Mouse (Mus musculus) kidney, postnatal 0 days (tissue): ENCODE measurements around the gene Suz12. TPM values are rescaled to one million over a fixed set of nuclear protein-coding genes. Genes with fewer than 3 reads are reported as not detected.

Experiments used
- ATAC-seq: fragments of 200-750 bp; cut with Nextera tagmentation; replicated peaks from 2 replicates; pipeline ENCODE4 v1.8.0; 2017; ENCODE audit warnings: low read depth, moderate number of reproducible peaks, moderate TSS enrichment, moderate library complexity; ENCODE audit not compliant: low FRiP score
- DNase-seq: peaks from one replicate; pipeline ENCODE4 v3.0.0-alpha.2; 2016; ENCODE audit warnings: low spot score
- H3K27ac ChIP-seq: fragments of 300-500 bp; sonication (generic); 2 replicates; pipeline ENCODE4 v1.5.1; 2014; ENCODE audit warnings: mild to moderate bottlenecking
- H3K27me3 ChIP-seq: fragments of 300-500 bp; sonication (generic); 2 replicates; pipeline ENCODE4 v1.6.1; 2014; ENCODE audit warnings: low read length, mixed read lengths; ENCODE audit not compliant: insufficient read depth
- H3K36me3 ChIP-seq: fragments of 300-500 bp; sonication (generic); 2 replicates; pipeline ENCODE4 v1.6.1; 2014; ENCODE audit warnings: low read length, mixed read lengths; ENCODE audit not compliant: insufficient read depth
- H3K4me1 ChIP-seq: fragments of 300-500 bp; sonication (generic); replicated peaks from 2 replicates; pipeline ENCODE4 v1.6.1; 2014; ENCODE audit warnings: antibody characterized with exemption, low read length, mixed read lengths; ENCODE audit not compliant: insufficient read depth
- H3K4me2 ChIP-seq: fragments of 300-500 bp; sonication (generic); 2 replicates; pipeline ENCODE4 v1.6.1; 2014; ENCODE audit warnings: mild to moderate bottlenecking, low read length, moderate library complexity, mixed read lengths
- H3K4me3 ChIP-seq: fragments of 300-500 bp; sonication (generic); replicated peaks from 2 replicates; pipeline ENCODE4 v1.5.1; 2014; ENCODE audit warnings: low read depth, low read length
- H3K9ac ChIP-seq: fragments of 300-500 bp; sonication (generic); 2 replicates; pipeline ENCODE4 v1.6.1; 2014; ENCODE audit warnings: low read depth, low read length
- H3K9me3 ChIP-seq: fragments of 300-500 bp; sonication (generic); replicated peaks from 2 replicates; pipeline ENCODE4 v1.6.1; 2016; ENCODE audit warnings: low read length, inconsistent platforms, mixed read lengths
- CTCF ChIP-seq: IDR thresholded peaks from 2 replicates; pipeline ENCODE4 v1.5.1; 2016; ENCODE audit warnings: antibody characterized with exemption, low read depth, mild to moderate bottlenecking, moderate library complexity
- WGBS: fragments of 180-500 bp; shearing (Covaris S2); extraction: QIAGEN DNeasy Blood & Tissue Kit; methylation state at CpG from one replicate; pipeline ENCODE4 v1.1.7; 2014; 5-methylcytosine and 5-hydroxymethylcytosine counted together
- polyA plus RNA-seq: library from polyadenylated mRNA; unstranded; fragments of >200 nt; fragmentation: Nextera tagmentation; extraction: Ambion mirVana; gene quantifications from 2 replicates; pipeline ENCODE4 v1.2.1, GENCODE M21; 2015

Suz12 gene
- polyA plus RNA-seq, 1 experiment from 2014 or later: 14.5 TPM

- H3K36me3 ChIP-seq: peaks cover 44% of the 10 kb centered on the region
- peak; percentile 46 for TF ChIP-seq CTCF
- no peak for DNase-seq
- H3K27me3 ChIP-seq: no peaks in the 10 kb centered on the region
- H3K9ac ChIP-seq: no peak overlapping the region
- no peaks in the 10 kb centered on the region for H3K4me1 ChIP-seq
- no peaks in the 10 kb centered on the region for H3K9me3 ChIP-seq
- ATAC-seq: no peak
- no peak overlapping the region for H3K4me3 ChIP-seq
- 89% methylated on average over 1 of the region's 1 CpGs for WGBS
- H3K4me2 ChIP-seq: no peak overlapping the region
- no peak overlapping the region for H3K27ac ChIP-seq
Measured at GRCm38 (mm10) chr11:80019792-80020191, 26.9 kb downstream of the Suz12 start.

DNA sequence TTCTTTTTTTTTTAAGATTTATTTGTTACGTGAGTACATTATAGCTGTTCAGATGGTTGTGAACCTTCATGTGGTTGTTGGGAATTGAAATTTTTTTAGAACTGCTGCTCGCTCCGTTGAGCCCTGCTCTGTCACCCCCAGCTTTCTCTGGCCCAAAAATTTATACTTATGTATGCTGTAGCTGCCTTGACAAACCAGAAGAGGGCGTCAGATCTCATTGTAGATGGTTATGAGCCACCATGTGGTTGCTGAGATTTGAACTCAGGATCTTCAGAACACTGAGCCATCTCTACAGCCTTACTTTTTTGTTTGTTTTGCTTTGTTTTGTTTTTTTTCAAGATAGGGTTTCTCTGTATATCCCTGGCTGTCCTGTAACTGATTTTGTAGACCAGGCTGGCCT lies 28.4 kb downstream of the Suz12 start:
- Histone ChIP-seq H3K4me3 (no peak overlapping the region), H3K27ac (no peak overlapping the region), H3K9ac (no peak overlapping the region), H3K36me3 (peaks cover 52% of the 10 kb centered on the region), H3K4me2 (no peak overlapping the region), H3K27me3 (no peaks in the 10 kb centered on the region), H3K9me3 (no peaks in the 10 kb centered on the region), H3K4me1 (no peaks in the 10 kb centered on the region)
- DNase-seq: no peak
- TF ChIP-seq CTCF: no peak
- WGBS: 92% methylated on average over 4 of the region's 4 CpGs
- no peak for ATAC-seq

DNA sequence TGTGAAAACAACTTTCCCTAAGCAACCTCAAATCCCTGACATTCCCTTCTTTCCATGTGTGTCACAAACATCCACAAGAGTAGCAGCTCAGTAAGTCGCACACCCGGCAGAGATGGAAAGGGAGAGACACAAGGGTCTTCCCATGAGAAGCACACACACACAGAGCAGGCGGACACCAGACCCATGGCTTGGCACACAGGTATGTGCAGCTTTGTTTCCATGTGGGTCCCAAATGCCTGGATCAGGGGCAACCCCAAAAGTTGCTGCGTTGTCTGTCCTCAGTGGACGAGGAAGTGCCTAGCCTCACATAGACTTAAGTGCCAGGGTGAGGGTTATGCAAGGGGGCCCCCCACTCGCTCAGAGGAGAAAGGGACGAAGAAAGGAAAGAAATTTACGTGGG lies 44.6 kb downstream of the Suz12 start:
- no peak for DNase-seq
- peaks cover 10% of the 10 kb centered on the region; the same call in 1 of the 2 replicates for H3K36me3 ChIP-seq

DNA sequence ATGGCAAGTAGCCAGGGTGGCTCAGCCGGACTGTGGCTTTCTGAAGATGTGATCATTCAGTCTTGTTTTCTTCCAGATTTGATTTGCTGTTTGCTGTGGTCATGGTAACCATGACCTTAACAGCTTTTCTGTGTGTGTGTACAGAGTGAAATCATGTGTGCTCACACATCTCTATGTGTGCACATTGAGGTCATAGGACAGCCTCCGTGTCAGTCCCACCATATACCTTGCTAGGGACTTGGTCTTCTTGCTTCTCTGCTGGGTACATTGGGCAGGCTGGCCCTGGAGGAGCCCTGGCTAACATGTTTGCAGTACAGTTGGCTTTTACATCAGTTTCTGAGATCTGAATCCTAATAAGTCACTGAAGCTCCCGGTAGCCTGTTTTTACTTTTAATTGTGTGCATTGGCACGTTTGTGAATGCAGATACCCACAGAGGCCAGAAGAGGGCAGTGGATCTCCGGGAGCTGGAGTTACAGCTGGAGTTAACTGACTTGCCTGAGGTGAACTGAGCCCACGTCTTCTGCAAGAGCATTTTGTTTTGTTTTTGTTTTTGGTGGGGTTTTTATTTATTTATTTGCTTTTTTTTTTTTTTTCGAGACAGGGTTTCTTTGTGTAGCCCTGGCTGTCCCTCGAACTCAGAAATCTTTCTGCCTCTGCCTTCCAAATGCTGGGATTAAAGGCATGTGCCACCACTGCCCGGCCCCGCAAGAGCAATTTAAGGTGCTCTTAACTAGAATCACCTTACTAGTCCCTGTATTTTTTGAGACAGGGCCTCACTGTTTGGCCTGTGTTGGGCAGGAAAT lies 49.9 kb downstream of the Suz12 start:
- peak; percentile 82 for DNase-seq
- WGBS: 51% methylated on average over 10 of the region's 10 CpGs
- peak; percentile 88 for TF ChIP-seq CTCF
- ATAC-seq: no peak
- Histone ChIP-seq H3K4me2 (no peak overlapping the region), H3K27ac (no peak overlapping the region), H3K9ac (no peak overlapping the region), H3K27me3 (no peaks in the 10 kb centered on the region), H3K4me1 (no peaks in the 10 kb centered on the region), H3K4me3 (no peak overlapping the region), H3K36me3 (0 out of 2 replicates have a peak, but pooled peaks cover 4% of the 10 kb centered on the region), H3K9me3 (no peaks in the 10 kb centered on the region)

More for the DNA sequence above, 44.6 kb downstream of the Suz12 start:
- no peak for TF ChIP-seq CTCF
- 77% methylated on average over 8 of the region's 8 CpGs for WGBS
- no peak overlapping the region for H3K27ac ChIP-seq
- no peaks in the 10 kb centered on the region for H3K4me1 ChIP-seq
- no peaks in the 10 kb centered on the region for H3K9me3 ChIP-seq
- no peak overlapping the region for H3K4me2 ChIP-seq
- no peak overlapping the region for H3K4me3 ChIP-seq
- no peak overlapping the region for H3K9ac ChIP-seq
- H3K27me3 ChIP-seq: no peaks in the 10 kb centered on the region
- ATAC-seq: no peak

- DNase-seq (no peak), ATAC-seq (no peak)
- no peaks in the 10 kb centered on the region for H3K9me3 ChIP-seq
- H3K27me3 ChIP-seq: no peaks in the 10 kb centered on the region
- 90% methylated on average over 8 of the region's 8 CpGs for WGBS
- H3K4me1 ChIP-seq: no peaks in the 10 kb centered on the region
- no peak for TF ChIP-seq CTCF
- H3K4me3 ChIP-seq: no peak overlapping the region
- H3K9ac ChIP-seq: no peak overlapping the region
- no peak overlapping the region for H3K4me2 ChIP-seq
- no peak overlapping the region for H3K27ac ChIP-seq
- H3K36me3 ChIP-seq: peaks cover 7% of the 10 kb centered on the region; the same call in 1 of the 2 replicates
Measured at GRCm38 (mm10) chr11:80043419-80043817, 50.5 kb downstream of the Suz12 start.

DNA sequence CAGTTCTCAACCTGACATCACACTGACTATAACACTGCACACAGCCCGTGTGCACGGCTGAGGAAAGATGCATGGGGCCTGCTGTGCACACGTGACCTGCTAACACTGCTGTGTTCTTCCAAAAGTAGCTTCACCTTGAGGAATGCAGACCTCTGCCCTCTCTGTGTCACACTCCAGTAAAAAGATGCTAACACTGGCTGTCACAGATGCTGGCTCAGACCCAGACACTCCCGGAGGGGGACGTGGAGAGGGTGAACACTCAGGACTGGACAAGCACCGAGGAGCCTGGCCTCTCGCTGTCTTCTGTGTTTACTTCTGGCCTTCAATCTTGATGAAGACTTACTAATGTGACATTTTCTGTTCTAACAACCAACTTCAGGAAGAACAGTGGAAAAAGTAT lies 54.0 kb downstream of the Suz12 start:
- ATAC-seq (peak; percentile 40; the same call in 1 of the 2 replicates), DNase-seq (peak; percentile 30)
- TF ChIP-seq CTCF: no peak
- H3K36me3 ChIP-seq: peaks cover 9% of the 10 kb centered on the region; the same call in 1 of the 2 replicates
- H3K27ac ChIP-seq: no peak overlapping the region
- 44% methylated on average over 7 of the region's 7 CpGs for WGBS
- no peak overlapping the region for H3K9ac ChIP-seq
- H3K4me1 ChIP-seq: no peaks in the 10 kb centered on the region
- H3K4me3 ChIP-seq: no peak overlapping the region
- H3K4me2 ChIP-seq: no peak overlapping the region
- H3K9me3 ChIP-seq: no peaks in the 10 kb centered on the region
- H3K27me3 ChIP-seq: no peaks in the 10 kb centered on the region
